7 mouse cellular contexts compared by ENCODE assay signal in the genomic region with DNA sequence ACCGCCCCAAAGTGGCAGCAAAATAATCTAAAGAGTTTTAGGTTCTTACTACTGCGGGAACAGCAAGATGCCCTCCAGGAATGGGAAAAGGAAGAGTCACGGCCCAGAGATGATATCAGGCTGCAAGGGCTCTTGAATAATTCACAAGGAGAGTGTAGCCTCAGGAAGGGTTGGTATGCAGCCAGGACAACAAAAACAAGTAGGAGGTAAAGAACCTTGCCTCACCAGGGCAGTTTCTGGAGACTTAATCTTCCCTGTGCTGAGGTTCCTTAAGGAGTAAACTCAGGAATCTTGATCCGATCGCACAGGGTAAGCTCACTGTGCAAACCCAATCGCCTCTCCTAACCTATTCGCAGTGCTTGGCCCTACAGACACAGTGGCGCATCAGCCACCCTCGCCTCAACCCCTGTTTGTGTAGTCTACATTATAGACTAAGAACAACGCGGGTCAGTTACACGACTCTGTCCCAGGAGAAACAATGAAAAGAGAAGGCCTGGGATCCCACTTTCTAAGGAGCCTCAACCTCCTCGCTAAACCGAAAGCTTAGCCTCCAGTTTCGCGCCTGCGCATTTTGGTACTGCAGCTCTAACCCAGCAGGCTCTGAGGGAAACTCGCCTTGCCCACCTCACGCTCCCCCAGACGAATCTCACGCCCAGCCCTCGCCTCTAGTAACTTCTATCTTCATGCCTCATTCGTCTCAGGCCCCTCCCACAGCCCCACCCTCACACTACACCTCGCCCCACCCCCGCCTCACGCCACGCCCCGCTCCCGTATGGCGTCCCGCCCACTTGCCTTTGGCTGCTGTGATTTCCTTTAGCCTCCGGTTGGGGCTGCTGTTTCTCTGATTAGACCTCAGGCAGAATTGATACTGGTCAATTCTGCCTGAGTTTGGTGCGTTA. TPM values are rescaled to one million over a fixed set of nuclear protein-coding genes. Genes with fewer than 3 reads are reported as not detected.
DNase-seq lines count a peak whose midpoint lies in the region; ATAC-seq lines count a peak whose summit lies in the region.

No protein-coding gene starts in this region.

- peak overlapping the region; percentile 42 for H3K4me3 ChIP-seq in intestine, embryonic 14.5 days (ENCODE audit: low read depth, low read length)
- peak overlapping the region; percentile 51 for H3K4me3 ChIP-seq in midbrain, embryonic 10.5 days

- peak overlapping the region; percentile 85 for H3K27ac ChIP-seq in intestine, embryonic 14.5 days (ENCODE audit: low read depth)
- peak overlapping the region; percentile 89 for H3K27ac ChIP-seq in midbrain, embryonic 10.5 days (replicated peaks)

- no peaks in the 10 kb centered on the region for H3K9me3 ChIP-seq in intestine, embryonic 14.5 days (ENCODE audit: control insufficient read depth, low read length)
- H3K9me3 ChIP-seq in midbrain, embryonic 10.5 days (replicated peaks): no peaks in the 10 kb centered on the region

- no peaks in the 10 kb centered on the region for H3K27me3 ChIP-seq in intestine, embryonic 14.5 days (replicated peaks; ENCODE audit: control insufficient read depth, insufficient read depth, low read length)
- no peaks in the 10 kb centered on the region for H3K27me3 ChIP-seq in midbrain, embryonic 10.5 days (ENCODE audit: low read depth, poor library complexity, severe bottlenecking)

- H3K4me1 ChIP-seq in intestine, embryonic 14.5 days (replicated peaks; ENCODE audit: control insufficient read depth, insufficient read depth, low read length): peaks cover 6% of the 10 kb centered on the region; the same call in 1 of the 2 replicates
- H3K4me1 ChIP-seq in midbrain, embryonic 10.5 days: peaks cover 17% of the 10 kb centered on the region

- WGBS in intestine, embryonic 14.5 days: 8% methylated on average over 33 of the region's 33 CpGs
- 7% methylated on average over 33 of the region's 33 CpGs for WGBS in midbrain, embryonic 10.5 days

- H3K36me3 ChIP-seq in intestine, embryonic 14.5 days (ENCODE audit: control insufficient read depth, insufficient read depth, low read length): no peaks in the 10 kb centered on the region
- H3K36me3 ChIP-seq in midbrain, embryonic 10.5 days: no peaks in the 10 kb centered on the region

- peak overlapping the region; percentile 69 for H3K4me2 ChIP-seq in intestine, embryonic 14.5 days (ENCODE audit: low read length)

- ATAC-seq in intestine, embryonic 14.5 days (replicated peaks; ENCODE audit: low FRiP score, low TSS enrichment, low read depth): peak; percentile 98

- H3K9ac ChIP-seq in intestine, embryonic 14.5 days (ENCODE audit: low read length): peak overlapping the region; percentile 63

- peak; percentile 90 to 96 for DNase-seq in adrenal gland, adult (ENCODE audit: inconsistent age in 2 of 2, low spot score in 1 of 2)
- DNase-seq in embryo, embryonic 10.5 days (ENCODE audit: low spot score): peak; percentile 97
- peak; percentile 92 for DNase-seq in gastrocnemius, postnatal 14 days
- peak; percentile 92 for DNase-seq in intestine, embryonic 14.5 days (ENCODE audit: low spot score)
- DNase-seq in left cerebral cortex, postnatal 25 days (ENCODE audit: low spot score in 2 of 2): peak; percentile 84 to 93
- peak; percentile 95 for DNase-seq in midbrain, embryonic 10.5 days (ENCODE audit: low spot score)
- DNase-seq in right cerebral cortex, postnatal 4 days: peak; percentile 86

- intact Hi-C loops in gastrocnemius, postnatal 14 days (cut with DNase I; ENCODE audit: low total_unique reads): no loop called here
- intact Hi-C loops in left cerebral cortex, postnatal 25 days (cut with DNase I): no loop called here

RNA-seq across cellular contexts. Expression of gene Gba, which starts 6.5 kb away (rescaled TPM):
- 10 to 100 TPM; 19.5 to 20.7 TPM for total RNA-seq in gastrocnemius, postnatal 14 days (2021)
- polyA plus RNA-seq in intestine, embryonic 14.5 days (2014; fragmentation: Nextera tagmentation; extraction: Ambion mirVana): 39.2 and 41.0 TPM in 2 replicates
- 10 to 100 TPM; 66.5 to 67.7 TPM for total RNA-seq in left cerebral cortex, postnatal 25 days (2021)
- polyA plus RNA-seq in midbrain, embryonic 10.5 days (2016; fragmentation: Nextera tagmentation; extraction: Ambion mirVana): 37.1 and 41.5 TPM in 2 replicates

RNA-seq across cellular contexts. Expression of gene Fam189b, which starts 13.3 kb away (rescaled TPM):
- 10 to 100 TPM; 10.7 to 12.6 TPM for total RNA-seq in gastrocnemius, postnatal 14 days (2021)
- 27.6 and 29.3 TPM in 2 replicates for polyA plus RNA-seq in intestine, embryonic 14.5 days (2014; fragmentation: Nextera tagmentation; extraction: Ambion mirVana)
- 10 to 100 TPM; 61.6 to 64.9 TPM for total RNA-seq in left cerebral cortex, postnatal 25 days (2021)
- 31.0 and 35.0 TPM in 2 replicates for polyA plus RNA-seq in midbrain, embryonic 10.5 days (2016; fragmentation: Nextera tagmentation; extraction: Ambion mirVana)

RNA-seq across cellular contexts. Expression of gene Thbs3, which starts 18.8 kb away (rescaled TPM):
- 10 to 100 TPM; 27.8 to 37.9 TPM for total RNA-seq in gastrocnemius, postnatal 14 days (2021)
- polyA plus RNA-seq in intestine, embryonic 14.5 days (2014; fragmentation: Nextera tagmentation; extraction: Ambion mirVana): 19.2 and 19.4 TPM in 2 replicates
- total RNA-seq in left cerebral cortex, postnatal 25 days (2021): 10 to 100 TPM; 23.6 to 26.5 TPM
- polyA plus RNA-seq in midbrain, embryonic 10.5 days (2016; fragmentation: Nextera tagmentation; extraction: Ambion mirVana): 82.2 and 108 TPM in 2 replicates

RNA-seq across cellular contexts. Expression of gene Scamp3, which starts 19.0 kb away (rescaled TPM):
- 10 to 100 TPM; 32.1 to 35.6 TPM for total RNA-seq in gastrocnemius, postnatal 14 days (2021)
- 98.1 and 101 TPM in 2 replicates for polyA plus RNA-seq in intestine, embryonic 14.5 days (2014; fragmentation: Nextera tagmentation; extraction: Ambion mirVana)
- total RNA-seq in left cerebral cortex, postnatal 25 days (2021): 10 to 100 TPM; 67.1 to 70.2 TPM
- 99.2 and 104 TPM in 2 replicates for polyA plus RNA-seq in midbrain, embryonic 10.5 days (2016; fragmentation: Nextera tagmentation; extraction: Ambion mirVana)

RNA-seq across cellular contexts. Expression of gene Mtx1, which starts 30.7 kb away (rescaled TPM):
- 10 to 100 TPM; 42.4 to 52.2 TPM for total RNA-seq in gastrocnemius, postnatal 14 days (2021)
- 214 and 216 TPM in 2 replicates for polyA plus RNA-seq in intestine, embryonic 14.5 days (2014; fragmentation: Nextera tagmentation; extraction: Ambion mirVana)
- total RNA-seq in left cerebral cortex, postnatal 25 days (2021): 10 to 100 TPM; 89.5 to 94.5 TPM
- 238 TPM in 2 replicates for polyA plus RNA-seq in midbrain, embryonic 10.5 days (2016; fragmentation: Nextera tagmentation; extraction: Ambion mirVana)

Comparison
In these comparisons a context has a peak if more than half of its experiments do, and no peak if none do; other contexts are left out.
1. Peak in every context shown above with its lines: DNase-seq, ATAC-seq, H3K4me3 ChIP-seq and H3K27ac ChIP-seq.
2. RNA of gene Fam189b, which starts 13.3 kb away (total RNA-seq): 61.6 to 64.9 TPM in left cerebral cortex, postnatal 25 days; 10.7 to 12.6 TPM in gastrocnemius, postnatal 14 days; every median in the first group is over 4 times any median in the second.